Mouse (Mus musculus) brain, embryonic 14.5 days (tissue): ENCODE measurements at regions not wholly inside any gene's neighbourhood (a gene's known extent, or its start where the extent isn't known, plus 50 kb on each side); places are given as distances from the start of the nearest gene placed in this dataset.

Experiments
- DNase-seq: peaks from one replicate; pipeline ENCODE4 v3.0.0-alpha.2; 2011; ENCODE audit warnings: low read depth
- CTCF ChIP-seq: fragments of 200-500 bp; IDR thresholded peaks from 2 replicates; pipeline ENCODE4 v1.5.1; 2012; ENCODE audit warnings: inconsistent platforms, mild to moderate bottlenecking, moderate library complexity, borderline replicate concordance; ENCODE audit not compliant: insufficient read depth, insufficient read length; ENCODE audit errors: extremely low read depth
- POLR2A ChIP-seq: fragments of 200-500 bp; IDR thresholded peaks from 2 replicates; pipeline ENCODE4 v1.6.1; 2012; ENCODE audit warnings: mild to moderate bottlenecking, inconsistent platforms, borderline replicate concordance; ENCODE audit not compliant: poor library complexity, insufficient read depth, insufficient read length, severe bottlenecking; ENCODE audit errors: extremely low read depth

GRCm38 (mm10) chr1:136698454-136699152 is 73.9 kb downstream of the Zfp281 start:
- TF ChIP-seq CTCF (no peak), POLR2A (no peak)
- no peak for DNase-seq

GRCm38 (mm10) chr1:136699153-136699524 is 74.4 kb downstream of the Zfp281 start:
- TF ChIP-seq CTCF (no peak), POLR2A (no peak)
- no peak for DNase-seq

- DNase-seq: no peak
- no peak for TF ChIP-seq CTCF
- TF ChIP-seq POLR2A: no peak
These were observed 74.9 kb downstream of the Zfp281 start for GRCm38 (mm10) chr1:136699571-136699970.

GRCm38 (mm10) chr1:136704139-136704538 is 79.4 kb downstream of the Zfp281 start:
- DNase-seq: no peak
- TF ChIP-seq CTCF (no peak), POLR2A (no peak)

GRCm38 (mm10) chr1:136706509-136706908 is 81.8 kb downstream of the Zfp281 start:
- peak; percentile 80 for DNase-seq
- TF ChIP-seq POLR2A (no peak), CTCF (peak; percentile 4; the same call in 1 of the 2 replicates)

GRCm38 (mm10) chr1:136707394-136707793 is 82.7 kb downstream of the Zfp281 start:
- TF ChIP-seq CTCF (no peak), POLR2A (no peak)

GRCm38 (mm10) chr1:136707866-136708265 is 83.2 kb downstream of the Zfp281 start:
- TF ChIP-seq CTCF (no peak), POLR2A (no peak)
- DNase-seq: no peak

More at GRCm38 (mm10) chr1:136707394-136707793, 82.7 kb downstream of the Zfp281 start:
- no peak for DNase-seq

GRCm38 (mm10) chr1:136710196-136710595 is 85.5 kb downstream of the Zfp281 start:
- DNase-seq: no peak
- TF ChIP-seq CTCF (peak; percentile 43; the same call in 1 of the 2 replicates), POLR2A (no peak)

GRCm38 (mm10) chr1:136711243-136711642 is 86.5 kb downstream of the Zfp281 start:
- TF ChIP-seq CTCF: no peak
- no peak for TF ChIP-seq POLR2A

GRCm38 (mm10) chr1:136714077-136714476 is 89.4 kb downstream of the Zfp281 start:
- TF ChIP-seq POLR2A: no peak
- no peak for TF ChIP-seq CTCF
- DNase-seq: no peak

More at GRCm38 (mm10) chr1:136711243-136711642, 86.5 kb downstream of the Zfp281 start:
- no peak for DNase-seq

GRCm38 (mm10) chr1:136714987-136715386 is 90.3 kb downstream of the Zfp281 start:
- no peak for DNase-seq
- TF ChIP-seq CTCF: no peak
- no peak for TF ChIP-seq POLR2A
